Mouse (Mus musculus) kidney, postnatal 25 days (tissue): ENCODE results near the gene AI464131.
"Not testable (repeated sequence)": the region's sequence is repeated elsewhere in the genome, so short reads cannot be mapped to it uniquely, and the experiment has no call there.

Source experiments
- DNase-seq, 2 experiments: peaks; one replicate each; pipeline ENCODE4 v3.0.0; 2021; ENCODE audit warnings: mixed read lengths in 2 of 2

The AI464131 gene

GRCm38 (mm10) chr4:41469199-41469598 lies 33.7 kb downstream of the AI464131 start:
- peak in 1 of 2 experiments; percentile 42 for DNase-seq

- DNase-seq, result peak; percentile 76 to 81
Observed at GRCm38 (mm10) chr4:41468396-41469080, 34.3 kb downstream of the AI464131 start.

GRCm38 (mm10) chr4:41465287-41465665 lies 37.6 kb downstream of the AI464131 start:
- no peak for DNase-seq

GRCm38 (mm10) chr4:41464345-41465286 lies 38.3 kb downstream of the AI464131 start, which contains the start of the genes Kif24 and Nudt2:
TSS of gene Kif24 (minus strand) at chr4:41464887.
TSS of gene Nudt2 (plus strand) at chr4:41465151.
- peak; percentile 98 to 99 for DNase-seq

GRCm38 (mm10) chr4:41463051-41463738 lies 39.7 kb downstream of the AI464131 start:
- not testable (repeated sequence) for DNase-seq

GRCm38 (mm10) chr4:41460690-41461089 lies 42.2 kb downstream of the AI464131 start:
- no peak for DNase-seq

GRCm38 (mm10) chr4:41447595-41447994 lies 55.3 kb downstream of the AI464131 start:
- DNase-seq, result no peak
